Mouse (Mus musculus) C2C12 (cell line): ENCODE data around the gene Tulp4.

Experiments used
- CEBPB ChIP-seq: IDR thresholded peaks from one replicate; pipeline ENCODE4 v1.6.1; 2011; ENCODE audit warnings: low read depth, mild to moderate bottlenecking, control low read depth, moderate library complexity
- CTCF ChIP-seq: IDR thresholded peaks from one replicate; pipeline ENCODE4 v1.5.1; 2011; ENCODE audit not compliant: control insufficient read depth, insufficient read depth, insufficient read length
- FOSL1 ChIP-seq: IDR thresholded peaks from one replicate; pipeline ENCODE4 v1.8.0; 2011; ENCODE audit warnings: mild to moderate bottlenecking, low read length; ENCODE audit not compliant: poor library complexity, insufficient read depth, severe bottlenecking
- MAX ChIP-seq: IDR thresholded peaks from one replicate; pipeline ENCODE4 v1.6.1; 2011; ENCODE audit warnings: mild to moderate bottlenecking, control low read depth
- MYOD1 ChIP-seq: IDR thresholded peaks from one replicate; pipeline ENCODE4 v1.6.1; 2011; ENCODE audit warnings: low read depth; ENCODE audit not compliant: control insufficient read depth, insufficient read length
- MYOG ChIP-seq: IDR thresholded peaks from one replicate; pipeline ENCODE4 v1.6.1; 2011; ENCODE audit not compliant: control insufficient read depth, insufficient read length; ENCODE audit errors: extremely low read depth
- USF1 ChIP-seq: IDR thresholded peaks from one replicate; pipeline ENCODE4 v1.6.1; 2011; ENCODE audit warnings: low read depth, mild to moderate bottlenecking, control low read depth, moderate library complexity

GRCm38 (mm10) chr17:6107015-6107601 is 871 bp downstream of the Tulp4 start:
- TF ChIP-seq CTCF (no peak), MAX (no peak), CEBPB (no peak), USF1 (no peak), FOSL1 (no peak), MYOD1 (peak; percentile 38), MYOG (no peak)
